Comparison of ENCODE assay signal across 8 mouse cellular contexts in genomic region chr8:70606780-70607602, GRCm38 (mm10). TPM values are rescaled to one million over a fixed set of nuclear protein-coding genes. Genes with fewer than 3 reads are reported as not detected.
DNase-seq lines count a peak whose midpoint lies in the region; ATAC-seq and TF ChIP-seq lines count a peak whose summit lies in the region.

No protein-coding gene starts in this region.

- H3K4me1 ChIP-seq in erythroblast, embryonic 14.5 days (ENCODE audit: control insufficient read depth) = peaks cover 78% of the 10 kb centered on the region
- peaks cover 0 to 34% of the 10 kb centered on the region in 2 experiments; a peak in 2 of 4 replicates for H3K4me1 ChIP-seq in ES-E14 (ENCODE audit: control insufficient read depth in 2 of 2, insufficient read depth in 2 of 2, low read length in 2 of 2, poor library complexity in 1 of 2)
- peaks cover 11% of the 10 kb centered on the region; the same call in 1 of the 2 replicates for H3K4me1 ChIP-seq in heart, postnatal 0 days (ENCODE audit: control insufficient read depth, insufficient read depth)
- H3K4me1 ChIP-seq in liver, embryonic 11.5 days (replicated peaks; ENCODE audit: control insufficient read depth, insufficient read depth, low read length) = peaks cover 41% of the 10 kb centered on the region

- in situ Hi-C loops in ES-E14 (cut with MboI; ENCODE audit: low sequenced_read_pairs in 2 of 2, unreplicated experiment in 2 of 2) = no loop called here

- no peak for TF ChIP-seq CTCF in heart, postnatal 0 days (IDR thresholded peaks at IDR 0.05; ENCODE audit: low read depth)

- WGBS in heart, postnatal 0 days = 71% methylated on average over 18 of the region's 18 CpGs
- WGBS in liver, embryonic 11.5 days = 51% methylated on average over 18 of the region's 18 CpGs

- H3K9ac ChIP-seq in ES-E14 (ENCODE audit: insufficient read depth, low read depth, low read length, poor library complexity, severe bottlenecking) = peak overlapping the region; percentile 99
- peak overlapping the region; percentile 69 for H3K9ac ChIP-seq in heart, postnatal 0 days (replicated peaks; ENCODE audit: low read depth, low read length)
- peak overlapping the region; percentile 98 for H3K9ac ChIP-seq in liver, embryonic 11.5 days (ENCODE audit: low read depth, low read length)

- H3K27ac ChIP-seq in ES-E14 (ENCODE audit: insufficient read depth, low read depth, low read length, poor library complexity, severe bottlenecking) = no peak overlapping the region
- H3K27ac ChIP-seq in heart, postnatal 0 days (ENCODE audit: low read depth) = no peak overlapping the region
- peak overlapping the region; percentile 99; the same call in 1 of the 2 replicates for H3K27ac ChIP-seq in liver, embryonic 11.5 days (ENCODE audit: low read depth, low read length)

- no peak for TF ChIP-seq EP300 in heart, postnatal 0 days (IDR thresholded peaks at IDR 0.05; ENCODE audit: low read depth)

- H3K36me3 ChIP-seq in erythroblast, embryonic 14.5 days (ENCODE audit: control insufficient read depth) = peaks cover 11% of the 10 kb centered on the region
- H3K36me3 ChIP-seq in ES-E14 (ENCODE audit: control insufficient read depth, insufficient read depth, low read length, poor library complexity, severe bottlenecking) = peaks cover 4% of the 10 kb centered on the region; the same call in 1 of the 2 replicates
- H3K36me3 ChIP-seq in heart, postnatal 0 days (replicated peaks; ENCODE audit: control insufficient read depth, insufficient read depth, low read length) = 0 out of 2 replicates have a peak, but pooled peaks cover 5% of the 10 kb centered on the region
- H3K36me3 ChIP-seq in liver, embryonic 11.5 days (ENCODE audit: control insufficient read depth, insufficient read depth, low read length) = peaks cover 13% of the 10 kb centered on the region

- DNase-seq in ES-E14 (ENCODE audit: low read depth, low spot score) = no peak
- no peak for DNase-seq in heart, postnatal 0 days (ENCODE audit: low spot score)
- DNase-seq in liver, embryonic 11.5 days (ENCODE audit: low spot score) = no peak
- DNase-seq in layer of hippocampus, postnatal 14 days (ENCODE audit: low spot score in 2 of 2) = no peak
- no peak for DNase-seq in layer of hippocampus, postnatal 36 days
- DNase-seq in adrenal gland, postnatal 36 days = no peak

- peaks cover 28% of the 10 kb centered on the region for H3K27me3 ChIP-seq in erythroblast, embryonic 14.5 days (ENCODE audit: control insufficient read depth)
- H3K27me3 ChIP-seq in heart, postnatal 0 days (ENCODE audit: control insufficient read depth, insufficient read depth, low read length) = no peaks in the 10 kb centered on the region
- H3K27me3 ChIP-seq in liver, embryonic 11.5 days (replicated peaks; ENCODE audit: control insufficient read depth, insufficient read depth, low read length) = no peaks in the 10 kb centered on the region

- no peak for ATAC-seq in erythroblast, adult 5-6 weeks (replicated peaks; ENCODE audit: low FRiP score, poor library complexity, severe bottlenecking)
- no peak for ATAC-seq in heart, postnatal 0 days (ENCODE audit: insufficient read depth, low read depth)
- no peak for ATAC-seq in liver, embryonic 11.5 days (replicated peaks; ENCODE audit: low FRiP score)

- H3K4me3 ChIP-seq in erythroblast, embryonic 14.5 days (replicated peaks) = peak overlapping the region; percentile 82
- H3K4me3 ChIP-seq in ES-E14 (ENCODE audit: insufficient read depth in 1 of 2, low read depth in 1 of 2, low read length in 2 of 2, poor library complexity in 1 of 2, severe bottlenecking in 1 of 2) = peak overlapping the region; percentile 78 to 99
- peak overlapping the region; percentile 58 for H3K4me3 ChIP-seq in heart, postnatal 0 days (ENCODE audit: low read depth, low read length)
- peak overlapping the region; percentile 92 for H3K4me3 ChIP-seq in liver, embryonic 11.5 days (ENCODE audit: low read depth, low read length)

- peak overlapping the region; percentile 96 for H3K4me2 ChIP-seq in heart, postnatal 0 days (ENCODE audit: low read depth, low read length)
- peak overlapping the region; percentile 100 for H3K4me2 ChIP-seq in liver, embryonic 11.5 days

- H3K9me3 ChIP-seq in erythroblast, embryonic 14.5 days (ENCODE audit: control insufficient read depth, low read length) = no peaks in the 10 kb centered on the region
- H3K9me3 ChIP-seq in ES-E14 (ENCODE audit: control insufficient read depth, insufficient read depth, low read depth, low read length) = no peaks in the 10 kb centered on the region
- no peaks in the 10 kb centered on the region for H3K9me3 ChIP-seq in heart, postnatal 0 days (replicated peaks; ENCODE audit: control insufficient read depth, low read length)
- peaks cover under 1% of the 10 kb centered on the region; the same call in 1 of the 2 replicates for H3K9me3 ChIP-seq in liver, embryonic 11.5 days (ENCODE audit: control insufficient read depth, low read length)

TF ChIP-seq in ES-E14, 5 proteins besides CTCF, POLR2A, EP300 and RAD21:
- TF ChIP-seq ZC3H11A (IDR thresholded peaks at IDR 0.05; ENCODE audit: borderline replicate concordance, low read depth, low read length) (no peak), MAFK (IDR thresholded peaks at IDR 0.05; ENCODE audit: insufficient read depth, low read depth, low read length) (no peak), CHD2 (IDR thresholded peaks at IDR 0.05; ENCODE audit: low read depth, low read length) (no peak), HCFC1 (IDR thresholded peaks at IDR 0.05; ENCODE audit: borderline replicate concordance, insufficient read depth, low read length) (no peak), ZNF384 (IDR thresholded peaks at IDR 0.05; ENCODE audit: low read depth, low read length) (no peak)

RNA-seq across cellular contexts. Expression of gene Ssbp4, which starts 1.7 kb away (rescaled TPM):
- polyA plus RNA-seq in erythroblast, embryonic 14.5 days (2012) = 40.7 and 52.6 TPM in 2 replicates
- 6.3 and 10.9 TPM in 2 replicates for total RNA-seq in erythroblast, adult 5-6 weeks (2015; ENCODE audit: low replicate concordance)
- total RNA-seq in erythroblast, adult 5-6 weeks (2017; ENCODE audit: low replicate concordance) = 6.3 and 13.8 TPM in 2 replicates
- 85.5 and 142 TPM in 2 replicates for total RNA-seq in ES-E14 (2012; rRNA removed)
- total RNA-seq in heart, postnatal 0 days (2014; rRNA removed; ENCODE audit: low replicate concordance) = 107 and 143 TPM in 2 replicates
- 55.6 and 57.3 TPM in 2 replicates for polyA plus RNA-seq in heart, postnatal 0 days (2015; fragmentation: Nextera tagmentation; extraction: Ambion mirVana)
- 144 and 173 TPM in 2 replicates for polyA plus RNA-seq in liver, embryonic 11.5 days (2014; fragmentation: Nextera tagmentation; extraction: Ambion mirVana)
- 100 to 1,000 TPM; 253 to 259 TPM for total RNA-seq in layer of hippocampus, postnatal 14 days (2021)
- 100 to 1,000 TPM; 276 to 279 TPM for total RNA-seq in layer of hippocampus, postnatal 36 days (2021)
- total RNA-seq in adrenal gland, postnatal 36 days (2021) = 100 to 1,000 TPM in 1 of 2 experiments, 10 to 100 TPM in 1; 89.7 to 103 TPM

RNA-seq across cellular contexts. Expression of gene Lrrc25, which starts 9.0 kb away (rescaled TPM):
- 0.12 and 0.40 TPM in 2 replicates for polyA plus RNA-seq in erythroblast, embryonic 14.5 days (2012)
- total RNA-seq in erythroblast, adult 5-6 weeks (2015; ENCODE audit: low replicate concordance) = 5.4 and 9.0 TPM in 2 replicates
- 0.98 and 2.3 TPM in 2 replicates for total RNA-seq in erythroblast, adult 5-6 weeks (2017; ENCODE audit: low replicate concordance)
- total RNA-seq in ES-E14 (2012; rRNA removed) = 0.13 TPM in 1 of 2 replicates, not detected in the other
- total RNA-seq in heart, postnatal 0 days (2014; rRNA removed; ENCODE audit: low replicate concordance) = 1.5 and 2.2 TPM in 2 replicates
- 1.3 and 1.6 TPM in 2 replicates for polyA plus RNA-seq in heart, postnatal 0 days (2015; fragmentation: Nextera tagmentation; extraction: Ambion mirVana)
- polyA plus RNA-seq in liver, embryonic 11.5 days (2014; fragmentation: Nextera tagmentation; extraction: Ambion mirVana) = 4.5 and 5.3 TPM in 2 replicates
- 1 to 10 TPM; 1.1 to 1.4 TPM for total RNA-seq in layer of hippocampus, postnatal 14 days (2021)
- total RNA-seq in layer of hippocampus, postnatal 36 days (2021) = 1 to 10 TPM in 1 of 2 experiments, under 1 TPM in 1; 0.33 to 1.0 TPM
- 1 to 10 TPM; 2.1 to 2.6 TPM for total RNA-seq in adrenal gland, postnatal 36 days (2021)

RNA-seq across cellular contexts. Expression of gene Isyna1, which starts 12.8 kb away (rescaled TPM):
- 13.3 and 13.4 TPM in 2 replicates for polyA plus RNA-seq in erythroblast, embryonic 14.5 days (2012)
- total RNA-seq in erythroblast, adult 5-6 weeks (2015; ENCODE audit: low replicate concordance) = 3.8 and 6.1 TPM in 2 replicates
- total RNA-seq in erythroblast, adult 5-6 weeks (2017; ENCODE audit: low replicate concordance) = 1.4 and 7.7 TPM in 2 replicates
- 161 and 250 TPM in 2 replicates for total RNA-seq in ES-E14 (2012; rRNA removed)
- total RNA-seq in heart, postnatal 0 days (2014; rRNA removed; ENCODE audit: low replicate concordance) = 111 and 125 TPM in 2 replicates
- polyA plus RNA-seq in heart, postnatal 0 days (2015; fragmentation: Nextera tagmentation; extraction: Ambion mirVana) = 53.3 and 59.6 TPM in 2 replicates
- 177 and 188 TPM in 2 replicates for polyA plus RNA-seq in liver, embryonic 11.5 days (2014; fragmentation: Nextera tagmentation; extraction: Ambion mirVana)
- 10 to 100 TPM; 38.8 to 46.1 TPM for total RNA-seq in layer of hippocampus, postnatal 14 days (2021)
- 10 to 100 TPM; 42.9 to 54.3 TPM for total RNA-seq in layer of hippocampus, postnatal 36 days (2021)
- 100 to 1,000 TPM in 1 of 2 experiments, 10 to 100 TPM in 1; 98.7 to 260 TPM for total RNA-seq in adrenal gland, postnatal 36 days (2021)

RNA-seq across cellular contexts. Expression of gene Gdf15, which starts 25.3 kb away (rescaled TPM):
- 0.13 TPM in 1 of 2 replicates, not detected in the other for polyA plus RNA-seq in erythroblast, embryonic 14.5 days (2012)
- not detected in 2 replicates for total RNA-seq in erythroblast, adult 5-6 weeks (2015; ENCODE audit: low replicate concordance)
- total RNA-seq in erythroblast, adult 5-6 weeks (2017; ENCODE audit: low replicate concordance) = 0.60 TPM in 1 of 2 replicates, not detected in the other
- total RNA-seq in ES-E14 (2012; rRNA removed) = 7.0 and 18.8 TPM in 2 replicates
- total RNA-seq in heart, postnatal 0 days (2014; rRNA removed; ENCODE audit: low replicate concordance) = 0.15 and 5.4 TPM in 2 replicates
- 1.4 and 1.7 TPM in 2 replicates for polyA plus RNA-seq in heart, postnatal 0 days (2015; fragmentation: Nextera tagmentation; extraction: Ambion mirVana)
- polyA plus RNA-seq in liver, embryonic 11.5 days (2014; fragmentation: Nextera tagmentation; extraction: Ambion mirVana) = 4.2 and 4.9 TPM in 2 replicates
- not detected for total RNA-seq in layer of hippocampus, postnatal 14 days (2021)
- not detected for total RNA-seq in layer of hippocampus, postnatal 36 days (2021)
- 1 to 10 TPM; 5.0 to 6.0 TPM for total RNA-seq in adrenal gland, postnatal 36 days (2021)

RNA-seq across cellular contexts. Expression of gene Pgpep1, which starts 53.2 kb away (rescaled TPM):
- polyA plus RNA-seq in erythroblast, embryonic 14.5 days (2012) = 0.29 and 0.32 TPM in 2 replicates
- total RNA-seq in erythroblast, adult 5-6 weeks (2015; ENCODE audit: low replicate concordance) = 1.2 and 5.9 TPM in 2 replicates
- 0.28 and 1.4 TPM in 2 replicates for total RNA-seq in erythroblast, adult 5-6 weeks (2017; ENCODE audit: low replicate concordance)
- 15.5 and 21.4 TPM in 2 replicates for total RNA-seq in ES-E14 (2012; rRNA removed)
- 18.0 and 36.3 TPM in 2 replicates for total RNA-seq in heart, postnatal 0 days (2014; rRNA removed; ENCODE audit: low replicate concordance)
- 26.9 and 29.1 TPM in 2 replicates for polyA plus RNA-seq in heart, postnatal 0 days (2015; fragmentation: Nextera tagmentation; extraction: Ambion mirVana)
- 33.7 and 34.6 TPM in 2 replicates for polyA plus RNA-seq in liver, embryonic 11.5 days (2014; fragmentation: Nextera tagmentation; extraction: Ambion mirVana)
- 10 to 100 TPM; 25.9 to 30.8 TPM for total RNA-seq in layer of hippocampus, postnatal 14 days (2021)
- 10 to 100 TPM; 23.1 TPM for total RNA-seq in layer of hippocampus, postnatal 36 days (2021)
- total RNA-seq in adrenal gland, postnatal 36 days (2021) = 100 to 1,000 TPM; 138 to 139 TPM

Comparison
In these comparisons a context has a peak if more than half of its experiments do, and no peak if none do; other contexts are left out.
1. RNA of gene Isyna1, which starts 12.8 kb away (total RNA-seq): 98.7 to 260 TPM in adrenal gland, postnatal 36 days, 161 to 250 TPM in ES-E14, 111 to 125 TPM in heart, postnatal 0 days, 42.9 to 54.3 TPM in layer of hippocampus, postnatal 36 days and 38.8 to 46.1 TPM in layer of hippocampus, postnatal 14 days; 1.4 to 7.7 TPM in erythroblast, adult 5-6 weeks; every median in the first group is over 4 times any median in the second.
2. Peak in every context shown above with its lines, with median percentiles within 50 percentile points of each other: H3K4me3 ChIP-seq and H3K9ac ChIP-seq.